Mouse (Mus musculus) monocyte, adult 5-6 weeks (primary cell): ENCODE measurements around the gene Vmn1r45. TPM values are rescaled to one million over a fixed set of nuclear protein-coding genes. Genes with fewer than 3 reads are reported as not detected.
"Not testable (repeated sequence)": the region's sequence is repeated elsewhere in the genome, so short reads cannot be mapped to it uniquely, and the experiment has no call there.

Experiments used
- ATAC-seq: fragments of 153-309, 156-312 bp; replicated peaks from 2 replicates; pipeline ENCODE4 v1.8.0; 2017; ENCODE audit warnings: mild to moderate bottlenecking; ENCODE audit not compliant: low TSS enrichment, insufficient number of reproducible peaks, severe bottlenecking, poor library complexity, low FRiP score
- total RNA-seq: library from RNA; stranded (forward); fragments of 200-1000, 200-491, 200-594 nt; gene quantifications from 3 replicates; pipeline ENCODE4 v1.2.3, GENCODE M21; 2017

The Vmn1r45 gene
- total RNA-seq, result not detected in 3 replicates

- ATAC-seq, result not testable (repeated sequence)
Observed at GRCm38 (mm10) chr6:89940498-89940897, at the start of gene Vmn1r45. Gene Vmn1r45 (minus strand): TSS chr6:89940598.

GRCm38 (mm10) chr6:89985989-89986388 is 45.6 kb upstream of the Vmn1r45 start:
- ATAC-seq, result no peak

DNA sequence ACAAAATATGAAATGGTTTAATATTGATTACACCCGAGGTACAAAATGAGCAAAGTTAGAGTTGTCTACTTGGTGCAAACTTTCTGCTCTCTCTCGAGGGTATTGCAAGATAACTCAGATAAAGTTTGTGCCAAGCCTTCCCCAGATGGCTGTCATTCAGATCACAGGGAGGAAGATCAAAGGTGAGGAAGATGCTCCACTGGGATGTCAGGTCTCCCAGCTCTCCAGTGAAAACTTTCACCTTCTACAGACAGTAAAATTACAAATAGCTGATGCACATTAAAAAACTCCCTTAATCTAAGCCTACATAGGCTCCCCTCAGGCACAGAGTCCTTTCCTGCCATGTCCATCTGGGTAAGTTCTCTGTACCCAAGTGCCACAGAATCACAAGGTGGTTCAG is 28.6 kb upstream of the Vmn1r45 start, which contains the start of gene Vmn1r46:
Vmn1r46 (plus strand) TSS at position 301 of the 400 bp plus-strand sequence.
- no peak for ATAC-seq

DNA sequence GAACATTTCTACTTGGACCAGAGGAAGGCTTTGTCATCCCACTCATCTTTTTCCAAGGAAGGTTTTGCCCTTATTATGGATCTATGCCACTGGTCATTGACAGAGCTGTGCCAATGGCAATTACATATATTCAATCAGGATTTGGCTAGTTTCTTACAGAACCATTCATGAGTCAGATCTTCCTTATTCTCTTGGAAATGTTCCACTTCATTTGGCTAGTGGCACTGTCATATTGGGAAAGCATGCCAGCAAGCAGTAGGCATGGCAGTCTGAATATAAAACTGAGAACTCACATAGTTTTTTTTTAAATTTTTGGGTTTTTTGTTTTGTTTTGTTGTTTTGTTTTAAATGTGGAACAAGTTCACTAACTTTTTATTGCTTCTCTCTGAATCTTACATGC is 25.9 kb upstream of the Vmn1r45 start:
- ATAC-seq, result no peak

DNA sequence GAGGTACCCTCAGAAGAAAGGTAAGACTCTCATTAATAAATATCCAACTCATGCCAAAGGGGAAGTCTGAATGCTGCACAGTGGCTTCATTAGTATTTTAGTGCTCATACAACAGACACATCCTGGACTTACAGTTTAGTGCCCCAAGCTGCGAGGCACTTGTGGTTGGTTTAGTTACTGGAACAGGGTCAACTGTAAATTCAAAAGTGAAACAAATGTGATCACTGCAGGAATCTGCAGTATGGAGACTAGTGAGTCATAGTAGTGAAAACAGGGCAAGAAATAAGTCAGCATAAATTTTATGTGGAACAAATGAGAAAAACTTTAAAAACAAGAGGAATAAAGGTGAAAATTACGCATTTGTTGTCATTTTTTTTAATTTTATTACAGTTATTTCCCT is 13.2 kb upstream of the Vmn1r45 start:
- no peak for ATAC-seq

GRCm38 (mm10) chr6:89940926-89941325 is 528 bp upstream of the Vmn1r45 start:
- ATAC-seq, result no peak

DNA sequence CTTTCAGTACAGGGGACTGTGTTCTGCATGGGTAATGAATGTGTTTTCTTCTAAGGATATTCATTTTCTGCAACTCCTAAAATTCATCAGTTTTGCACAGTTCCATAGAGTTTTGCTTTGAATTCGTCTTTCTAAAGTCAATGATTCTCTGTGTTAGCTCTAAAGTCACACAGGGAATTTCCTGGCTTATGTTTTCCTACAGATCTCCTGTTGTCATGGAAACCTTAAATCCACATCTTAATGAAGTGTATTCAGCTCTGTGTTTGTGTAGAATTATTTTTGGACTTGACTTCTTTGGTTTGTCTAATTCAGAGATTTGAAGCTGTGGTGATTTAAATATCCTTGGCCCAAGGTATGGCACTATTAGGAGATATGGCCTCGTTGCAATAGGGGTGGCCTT is 56.6 kb downstream of the Vmn1r45 start:
- ATAC-seq, result no peak

DNA sequence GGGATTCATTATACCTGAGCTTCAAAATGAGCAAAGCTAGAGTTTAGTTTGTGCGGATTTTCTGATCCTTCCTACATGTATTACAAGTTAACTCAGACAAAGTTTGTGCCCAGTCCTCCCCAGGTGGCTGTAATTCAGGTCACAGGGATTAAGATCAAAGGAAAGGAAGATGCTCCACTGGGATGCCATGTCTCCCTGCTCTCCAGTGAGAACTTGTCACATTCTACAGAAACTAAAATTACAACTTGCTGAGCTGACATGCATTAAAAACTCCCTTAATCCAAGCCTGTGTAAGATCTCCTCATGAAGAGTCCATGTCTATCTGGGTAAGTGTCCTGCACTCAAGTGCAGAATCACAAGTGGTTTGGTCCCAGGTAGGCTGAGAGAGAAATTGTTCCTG is 57.0 kb downstream of the Vmn1r45 start, which contains the start of gene Vmn1r44:
Vmn1r44 (plus strand) TSS at position 301 of the 400 bp plus-strand sequence.
- ATAC-seq, result no peak

Other genes with a start within 250 kb of the Vmn1r45 start
- gene Vmn1r40, start 233.1 kb downstream of the Vmn1r45 start, total RNA-seq, result not detected in 3 replicates
- gene Vmn1r41, start 199.8 kb downstream of the Vmn1r45 start, total RNA-seq, result not detected in 3 replicates
- not detected in 3 replicates for gene Vmn1r42, start 64.2 kb downstream of the Vmn1r45 start, total RNA-seq
- gene Vmn1r43, start 64.2 kb downstream of the Vmn1r45 start, total RNA-seq, result not detected in 3 replicates
- gene Vmn1r44, start 56.9 kb downstream of the Vmn1r45 start, total RNA-seq, result not detected in 3 replicates
- not detected in 3 replicates for gene Vmn1r46, start 28.7 kb upstream of the Vmn1r45 start, total RNA-seq
- gene Vmn1r47, start 75.5 kb upstream of the Vmn1r45 start, total RNA-seq, result 0.10 TPM in 1 of 3 replicates, not detected in the others
- not detected in 3 replicates for gene Vmn1r48, start 96.2 kb upstream of the Vmn1r45 start, total RNA-seq
- gene Vmn1r49, start 137.9 kb upstream of the Vmn1r45 start, total RNA-seq, result not detected in 3 replicates
- not detected in 3 replicates for gene Vmn1r50, start 160.8 kb upstream of the Vmn1r45 start, total RNA-seq
- gene Vmn1r51, start 182.0 kb upstream of the Vmn1r45 start, total RNA-seq, result not detected in 3 replicates
- not detected in 3 replicates for gene Vmn1r52, start 234.2 kb upstream of the Vmn1r45 start, total RNA-seq